Mouse (Mus musculus) neural tube, embryonic 11.5 days (tissue): ENCODE results near the gene Hs3st5. TPM values are rescaled to one million over a fixed set of nuclear protein-coding genes. Genes with fewer than 3 reads are reported as not detected.

Experiments
- ATAC-seq: fragments of 200-750 bp; cut with Nextera tagmentation; 2 replicates; pipeline ENCODE4 v1.8.0; 2017; ENCODE audit warnings: moderate number of reproducible peaks, mild to moderate bottlenecking, moderate TSS enrichment, moderate library complexity; ENCODE audit not compliant: insufficient read depth, low FRiP score, low TSS enrichment
- DNase-seq: peaks from one replicate; pipeline ENCODE4 v3.0.0-alpha.2; 2015; ENCODE audit warnings: low spot score
- H3K27ac ChIP-seq: fragments of 300-500 bp; sonication (generic); 2 replicates; pipeline ENCODE4 v1.5.1; 2014; ENCODE audit warnings: low read depth, mild to moderate bottlenecking, low read length
- H3K27me3 ChIP-seq: fragments of 300-500 bp; sonication (generic); 2 replicates; pipeline ENCODE4 v1.6.1; 2014; ENCODE audit warnings: mild to moderate bottlenecking, low read length, mixed read lengths; ENCODE audit not compliant: control insufficient read depth, insufficient read depth
- H3K36me3 ChIP-seq: fragments of 300-500 bp; sonication (generic); 2 replicates; pipeline ENCODE4 v1.6.1; 2014; ENCODE audit warnings: mild to moderate bottlenecking, low read length, moderate library complexity, mixed read lengths; ENCODE audit not compliant: control insufficient read depth, insufficient read depth
- H3K4me1 ChIP-seq: fragments of 300-500 bp; sonication (generic); 2 replicates; pipeline ENCODE4 v1.6.1; 2014; ENCODE audit warnings: low read length, mixed read lengths; ENCODE audit not compliant: control insufficient read depth, insufficient read depth
- H3K4me2 ChIP-seq: fragments of 300-500 bp; sonication (generic); 2 replicates; pipeline ENCODE4 v1.6.1; 2014; ENCODE audit warnings: low read depth, mild to moderate bottlenecking, moderate library complexity
- H3K4me3 ChIP-seq: fragments of 300-500 bp; sonication (generic); 2 replicates; pipeline ENCODE4 v1.5.1; 2014; ENCODE audit warnings: low read depth, low read length
- H3K9ac ChIP-seq: fragments of 300-500 bp; sonication (generic); 2 replicates; pipeline ENCODE4 v1.6.1; 2014; ENCODE audit warnings: mild to moderate bottlenecking, low read length
- H3K9me3 ChIP-seq: fragments of 300-500 bp; sonication (generic); 2 replicates; pipeline ENCODE4 v1.6.1; 2016; ENCODE audit warnings: low read length; ENCODE audit not compliant: control insufficient read depth
- WGBS: fragments of 180-500 bp; shearing (Covaris S2); extraction: QIAGEN DNeasy Blood & Tissue Kit; methylation state at CpG from one replicate; pipeline ENCODE4 v1.1.7; 2014; 5-methylcytosine and 5-hydroxymethylcytosine counted together
- polyA plus RNA-seq: library from polyadenylated mRNA; unstranded; fragments of >200 nt; fragmentation: Nextera tagmentation; extraction: Ambion mirVana; gene quantifications from 2 replicates; pipeline ENCODE4 v1.2.1, GENCODE M21; 2014

Hs3st5 gene
- polyA plus RNA-seq, 1 experiment from 2014 or later = 4.5 TPM

GRCm38 (mm10) chr10:36834224-36834623, 327.6 kb downstream of the Hs3st5 start:
- no peaks in the 10 kb centered on the region for H3K9me3 ChIP-seq
- H3K4me2 ChIP-seq = no peak overlapping the region
- no peaks in the 10 kb centered on the region for H3K4me1 ChIP-seq
- no peak overlapping the region for H3K27ac ChIP-seq
- H3K36me3 ChIP-seq = no peaks in the 10 kb centered on the region
- peak; percentile 18 for DNase-seq
- ATAC-seq = no peak
- no peaks in the 10 kb centered on the region for H3K27me3 ChIP-seq
- no peak overlapping the region for H3K4me3 ChIP-seq
- H3K9ac ChIP-seq = no peak overlapping the region
- WGBS = 15% methylated on average over 5 of the region's 5 CpGs

- no peaks in the 10 kb centered on the region for H3K4me1 ChIP-seq
- WGBS = 84% methylated on average over 5 of the region's 5 CpGs
- H3K36me3 ChIP-seq = no peaks in the 10 kb centered on the region
- DNase-seq (no peak), ATAC-seq (no peak)
- no peaks in the 10 kb centered on the region for H3K9me3 ChIP-seq
- no peak overlapping the region for H3K9ac ChIP-seq
- H3K27ac ChIP-seq = no peak overlapping the region
- no peak overlapping the region for H3K4me3 ChIP-seq
- H3K27me3 ChIP-seq = no peaks in the 10 kb centered on the region
- no peak overlapping the region for H3K4me2 ChIP-seq
These were observed 329.4 kb downstream of the Hs3st5 start for GRCm38 (mm10) chr10:36835836-36836516.

- no peak overlapping the region for H3K4me2 ChIP-seq
- ATAC-seq (no peak), DNase-seq (no peak)
- no peaks in the 10 kb centered on the region for H3K36me3 ChIP-seq
- no peak overlapping the region for H3K9ac ChIP-seq
- 89% methylated on average over 3 of the region's 3 CpGs for WGBS
- no peak overlapping the region for H3K27ac ChIP-seq
- no peaks in the 10 kb centered on the region for H3K9me3 ChIP-seq
- no peak overlapping the region for H3K4me3 ChIP-seq
- H3K4me1 ChIP-seq = no peaks in the 10 kb centered on the region
- H3K27me3 ChIP-seq = no peaks in the 10 kb centered on the region
These were observed 343.6 kb downstream of the Hs3st5 start for GRCm38 (mm10) chr10:36850231-36850630.

GRCm38 (mm10) chr10:36862127-36862895, 355.7 kb downstream of the Hs3st5 start:
- Histone ChIP-seq H3K9ac (no peak overlapping the region), H3K4me2 (no peak overlapping the region), H3K27me3 (no peaks in the 10 kb centered on the region), H3K4me3 (no peak overlapping the region), H3K36me3 (no peaks in the 10 kb centered on the region), H3K4me1 (no peaks in the 10 kb centered on the region), H3K9me3 (no peaks in the 10 kb centered on the region), H3K27ac (no peak overlapping the region)
- ATAC-seq (no peak), DNase-seq (no peak)
- WGBS = 87% methylated on average over 2 of the region's 2 CpGs
